Mouse (Mus musculus): ENCODE measurements around the gene Olfr111.

DNA sequence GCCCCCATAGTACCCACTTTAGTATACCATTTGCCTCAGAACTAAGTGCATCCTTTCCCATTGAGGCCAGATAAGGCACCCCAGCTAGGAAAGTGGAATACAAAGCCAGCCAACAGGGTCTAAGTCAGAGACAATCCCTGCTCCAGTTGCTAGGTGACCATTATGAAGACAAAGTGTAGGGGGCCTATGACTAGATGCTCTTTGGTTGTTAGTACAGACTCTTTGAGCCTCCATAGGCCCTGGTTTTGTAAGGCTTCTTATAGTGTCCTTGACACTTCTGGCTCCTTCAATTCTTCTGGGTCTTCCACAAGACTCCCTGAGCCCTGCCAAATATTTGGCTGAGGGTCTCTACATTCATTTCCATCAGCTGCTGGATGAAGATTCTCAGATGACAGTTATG lies 61.5 kb downstream of the Olfr111 start, which contains the start of gene Olfr112:
- no peak for TF ChIP-seq CTCF (conservative IDR thresholded peaks at IDR 0.05; ENCODE audit: low read length)
- TF ChIP-seq NANOG (IDR thresholded peaks at IDR 0.05; ENCODE audit: borderline replicate concordance, low read length) = no peak
- TF ChIP-seq POU5F1 (IDR thresholded peaks at IDR 0.05; ENCODE audit: borderline replicate concordance, low read length) = no peak

Measured in E14TG2a.4 (cell line).